Mouse (Mus musculus): ENCODE measurements at regions not wholly inside any gene's neighbourhood (a gene's known extent, or its start where the extent isn't known, plus 50 kb on each side); places are given as distances from the start of the nearest gene placed in this dataset.

DNA sequence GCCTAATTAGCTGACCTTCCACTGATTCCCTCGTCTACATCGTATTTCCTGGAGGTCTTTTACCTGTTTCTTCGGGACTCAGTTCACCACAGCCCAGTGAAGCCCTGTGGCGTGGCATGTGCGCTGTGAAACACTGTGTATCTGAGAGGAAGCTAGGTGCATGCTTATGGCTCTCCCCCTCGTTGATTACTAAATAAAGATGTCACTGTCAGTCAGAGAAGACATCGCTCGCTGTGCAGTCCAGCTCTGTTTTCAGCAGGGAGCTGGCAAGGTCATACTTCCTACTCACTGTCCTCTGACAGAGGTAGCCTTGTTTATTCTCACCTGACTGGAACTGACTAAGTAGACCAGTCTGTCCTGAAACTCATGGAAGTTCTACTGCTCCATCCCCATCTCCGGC is 68.7 kb upstream of the Adrb1 start:
- 60% methylated on average over 9 of the region's 9 CpGs for WGBS
- Histone ChIP-seq H3K4me3 (ENCODE audit: insufficient read depth, low read depth, low read length) (no peak overlapping the region), H3K4me1 (ENCODE audit: control insufficient read depth, insufficient read depth, low read length) (peaks cover 8% of the 10 kb centered on the region; the same call in 1 of the 2 replicates), H3K36me3 (ENCODE audit: control insufficient read depth, insufficient read depth, low read length) (no peaks in the 10 kb centered on the region), H3K27me3 (replicated peaks; ENCODE audit: control insufficient read depth, insufficient read depth, low read length) (no peaks in the 10 kb centered on the region), H3K27ac (ENCODE audit: insufficient read depth, low read depth, low read length) (no peak overlapping the region)
- no peak for TF ChIP-seq POLR2A (IDR thresholded peaks at IDR 0.05; ENCODE audit: low read depth, low read length)
- DNase-seq: no peak

DNA sequence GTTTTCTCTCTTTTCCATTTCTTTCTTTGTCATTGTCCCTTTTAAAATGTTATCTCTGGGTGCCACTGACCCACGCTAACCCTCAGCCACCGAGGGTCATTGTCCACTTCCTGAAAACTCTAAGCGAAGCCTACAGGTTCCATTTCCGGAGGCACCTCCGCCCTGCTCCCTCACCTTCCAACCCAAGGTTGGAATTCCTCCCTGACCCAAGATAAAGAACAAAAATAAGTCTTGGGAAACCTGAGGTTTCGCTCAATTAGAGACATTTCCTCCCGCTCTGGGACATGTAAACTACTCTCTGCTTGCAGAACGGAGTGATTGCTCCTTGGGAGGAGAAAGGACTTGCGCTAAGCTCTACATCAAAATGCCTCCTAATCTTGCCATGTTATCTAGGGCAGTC is 66.7 kb upstream of the Adrb1 start:
- 72% methylated on average over 9 of the region's 9 CpGs for WGBS
- Histone ChIP-seq H3K36me3 (ENCODE audit: control insufficient read depth, insufficient read depth, low read length) (no peaks in the 10 kb centered on the region), H3K4me1 (ENCODE audit: control insufficient read depth, insufficient read depth, low read length) (peaks cover 8% of the 10 kb centered on the region; the same call in 1 of the 2 replicates), H3K4me3 (ENCODE audit: insufficient read depth, low read depth, low read length) (no peak overlapping the region), H3K27ac (ENCODE audit: insufficient read depth, low read depth, low read length) (no peak overlapping the region), H3K27me3 (replicated peaks; ENCODE audit: control insufficient read depth, insufficient read depth, low read length) (no peaks in the 10 kb centered on the region)
- TF ChIP-seq CTCF (conservative IDR thresholded peaks at IDR 0.05; ENCODE audit: insufficient read depth, insufficient read length, low read depth, low read length) (no peak), POLR2A (IDR thresholded peaks at IDR 0.05; ENCODE audit: low read depth, low read length) (no peak)
- no peak for DNase-seq

DNA sequence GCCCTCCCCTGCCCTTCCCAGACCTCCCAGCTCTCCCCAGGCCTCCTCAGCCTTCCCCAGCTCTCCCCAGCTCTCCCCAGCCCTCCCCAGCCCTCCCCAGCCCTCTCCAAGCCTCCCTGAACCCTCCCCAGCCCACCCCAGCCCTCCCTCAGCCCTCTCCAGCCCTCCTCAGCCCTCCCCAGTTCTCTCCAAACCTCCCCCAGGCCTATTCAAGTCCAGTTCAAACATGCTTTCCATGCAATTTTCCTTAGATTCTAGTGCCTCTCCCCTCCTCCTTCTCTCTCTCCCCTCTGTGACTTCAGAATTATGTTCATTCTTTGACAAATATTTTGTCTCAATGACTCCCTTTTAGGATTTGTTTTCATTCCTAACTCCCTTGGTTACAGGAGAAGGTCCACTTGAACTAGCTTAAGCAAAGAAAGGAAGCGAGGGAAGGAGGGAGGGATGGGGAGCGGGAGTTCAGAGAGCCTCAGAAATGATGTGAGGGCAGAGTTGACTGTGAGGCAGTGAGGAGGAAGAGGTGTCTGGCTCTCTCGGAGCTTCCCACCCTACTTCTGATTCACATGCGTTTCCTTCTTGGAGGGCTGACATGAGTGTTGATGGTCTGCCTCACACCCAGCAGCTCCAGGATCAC is 61.3 kb upstream of the Adrb1 start:
- 51% methylated on average over 4 of the region's 4 CpGs for WGBS
- no peak for TF ChIP-seq POLR2A (IDR thresholded peaks at IDR 0.05; ENCODE audit: low read depth, low read length)
- no peak for TF ChIP-seq CTCF (conservative IDR thresholded peaks at IDR 0.05; ENCODE audit: insufficient read depth, insufficient read length, low read depth, low read length)
- H3K4me3 ChIP-seq (ENCODE audit: insufficient read depth, low read depth, low read length): no peak overlapping the region
- no peak for DNase-seq
- H3K27ac ChIP-seq (ENCODE audit: insufficient read depth, low read depth, low read length): no peak overlapping the region
- no peaks in the 10 kb centered on the region for H3K36me3 ChIP-seq (ENCODE audit: control insufficient read depth, insufficient read depth, low read length)
- no peaks in the 10 kb centered on the region for H3K4me1 ChIP-seq (ENCODE audit: control insufficient read depth, insufficient read depth, low read length)
- H3K27me3 ChIP-seq (replicated peaks; ENCODE audit: control insufficient read depth, insufficient read depth, low read length): no peaks in the 10 kb centered on the region

DNA sequence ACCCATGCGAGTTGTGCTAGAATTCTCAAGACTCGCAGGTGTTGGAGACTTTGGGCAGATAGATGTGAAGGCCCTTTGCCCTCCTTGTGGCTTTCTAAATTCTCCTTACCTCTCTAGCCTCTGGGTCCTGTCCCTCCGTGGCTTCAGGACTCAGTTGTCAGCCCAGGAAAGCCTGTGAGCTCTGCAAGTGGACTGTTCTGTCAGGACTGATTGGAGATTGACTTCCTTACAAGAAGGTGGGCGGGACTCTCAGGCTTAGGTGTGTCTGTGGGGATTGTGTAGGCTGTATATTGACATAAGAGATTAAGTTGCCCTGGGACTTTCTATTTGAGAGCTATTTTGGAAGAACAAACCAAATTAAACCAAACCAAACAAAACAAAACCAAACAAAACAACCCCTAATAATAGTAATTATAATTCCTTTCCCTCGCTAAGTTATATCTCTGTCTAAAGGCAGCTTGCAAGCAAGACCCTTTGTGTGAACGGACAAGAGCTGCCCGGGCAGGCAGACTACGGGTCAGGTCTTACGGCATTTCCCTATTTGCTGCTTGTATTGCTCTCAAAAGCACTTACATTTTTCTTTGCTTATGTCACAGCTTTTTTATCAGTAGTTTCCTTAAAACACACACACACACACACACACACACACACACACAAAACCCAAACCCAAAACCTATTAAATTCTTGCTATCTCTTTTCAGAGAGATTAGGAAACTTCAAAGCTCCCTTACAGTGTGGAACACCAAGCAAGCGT is 58.3 kb upstream of the Adrb1 start:
- peaks cover 2% of the 10 kb centered on the region; the same call in 1 of the 2 replicates for H3K4me1 ChIP-seq (ENCODE audit: control insufficient read depth, insufficient read depth, low read length)
- no peaks in the 10 kb centered on the region for H3K27me3 ChIP-seq (replicated peaks; ENCODE audit: control insufficient read depth, insufficient read depth, low read length)
- TF ChIP-seq CTCF (conservative IDR thresholded peaks at IDR 0.05; ENCODE audit: insufficient read depth, insufficient read length, low read depth, low read length) (no peak), POLR2A (IDR thresholded peaks at IDR 0.05; ENCODE audit: low read depth, low read length) (no peak)
- 91% methylated on average over 10 of the region's 10 CpGs for WGBS
- no peak overlapping the region for H3K27ac ChIP-seq (ENCODE audit: insufficient read depth, low read depth, low read length)
- H3K36me3 ChIP-seq (ENCODE audit: control insufficient read depth, insufficient read depth, low read length): no peaks in the 10 kb centered on the region
- no peak overlapping the region for H3K4me3 ChIP-seq (ENCODE audit: insufficient read depth, low read depth, low read length)
- DNase-seq: no peak

DNA sequence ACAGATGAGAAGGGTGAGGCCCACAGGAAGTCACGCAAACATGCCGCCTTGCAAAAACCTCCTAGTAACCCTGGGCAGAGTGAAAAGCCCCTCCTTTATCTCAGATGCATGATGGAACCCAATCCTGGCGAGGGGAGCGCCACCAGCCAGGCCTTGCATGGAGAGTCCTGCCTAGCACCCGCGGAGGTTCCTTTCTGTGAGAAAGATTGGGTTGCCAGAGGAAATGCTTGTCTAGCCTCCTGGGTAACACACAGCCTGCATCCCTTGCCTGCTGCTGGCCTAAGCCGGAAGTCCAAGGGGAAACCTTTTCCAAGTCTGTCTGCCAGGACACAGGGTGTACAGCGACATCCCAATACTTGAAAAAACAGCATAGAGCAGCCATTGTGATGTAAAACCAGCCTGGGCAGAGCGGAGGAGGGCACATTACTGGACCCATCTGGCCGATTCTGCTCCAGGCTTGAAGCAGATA is 57.7 kb upstream of the Adrb1 start:
- Histone ChIP-seq H3K27ac (ENCODE audit: insufficient read depth, low read depth, low read length) (no peak overlapping the region), H3K27me3 (replicated peaks; ENCODE audit: control insufficient read depth, insufficient read depth, low read length) (no peaks in the 10 kb centered on the region), H3K36me3 (ENCODE audit: control insufficient read depth, insufficient read depth, low read length) (no peaks in the 10 kb centered on the region), H3K4me1 (ENCODE audit: control insufficient read depth, insufficient read depth, low read length) (peaks cover 5% of the 10 kb centered on the region; the same call in 1 of the 2 replicates), H3K4me3 (ENCODE audit: insufficient read depth, low read depth, low read length) (no peak overlapping the region)
- whole genome bisulfite sequencing: 72% methylated on average over 10 of the region's 10 CpGs
- TF ChIP-seq POLR2A (IDR thresholded peaks at IDR 0.05; ENCODE audit: low read depth, low read length) (no peak), CTCF (conservative IDR thresholded peaks at IDR 0.05; ENCODE audit: insufficient read depth, insufficient read length, low read depth, low read length) (no peak)
- no peak for DNase-seq

DNA sequence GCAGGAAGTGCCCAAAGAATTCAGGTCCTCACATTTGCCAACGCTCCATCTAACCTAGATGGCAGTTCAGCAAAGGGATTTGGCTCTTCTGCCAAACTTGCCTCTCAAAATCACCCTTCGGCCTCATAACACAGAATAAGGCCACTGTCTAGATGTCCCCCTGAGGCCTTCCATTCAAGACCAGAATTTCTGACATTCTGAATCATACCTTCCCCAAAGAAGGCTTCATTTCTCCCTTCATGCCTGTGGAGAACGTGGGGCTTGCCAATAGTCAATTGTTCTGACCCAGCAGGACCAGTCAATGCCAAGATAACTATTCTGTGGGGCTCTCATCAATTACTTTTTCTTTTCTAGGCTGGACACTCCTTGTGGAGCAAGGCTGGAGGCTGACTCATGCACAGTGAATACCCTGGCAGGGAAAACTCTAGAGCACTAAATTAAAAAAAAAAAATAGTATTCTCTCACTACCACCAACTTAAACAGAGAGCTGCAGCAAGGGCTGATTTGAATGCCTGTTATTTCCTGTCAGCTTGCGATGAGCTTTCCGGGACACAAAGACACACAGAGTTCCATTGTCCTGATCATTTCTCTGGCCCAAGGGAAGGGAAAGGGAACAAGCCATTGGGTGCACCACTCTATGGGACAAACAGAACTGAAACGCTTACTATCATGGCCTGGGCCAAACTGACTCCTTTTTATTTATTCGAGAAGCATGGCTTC is 56.9 kb upstream of the Adrb1 start:
- Histone ChIP-seq H3K27me3 (replicated peaks; ENCODE audit: control insufficient read depth, insufficient read depth, low read length) (no peaks in the 10 kb centered on the region), H3K27ac (ENCODE audit: insufficient read depth, low read depth, low read length) (no peak overlapping the region), H3K36me3 (ENCODE audit: control insufficient read depth, insufficient read depth, low read length) (no peaks in the 10 kb centered on the region), H3K4me1 (ENCODE audit: control insufficient read depth, insufficient read depth, low read length) (peaks cover 5% of the 10 kb centered on the region; the same call in 1 of the 2 replicates), H3K4me3 (ENCODE audit: insufficient read depth, low read depth, low read length) (no peak overlapping the region)
- TF ChIP-seq CTCF (conservative IDR thresholded peaks at IDR 0.05; ENCODE audit: insufficient read depth, insufficient read length, low read depth, low read length) (no peak), POLR2A (IDR thresholded peaks at IDR 0.05; ENCODE audit: low read depth, low read length) (no peak)
- no peak for DNase-seq
- WGBS: 86% methylated on average over 7 of the region's 7 CpGs

DNA sequence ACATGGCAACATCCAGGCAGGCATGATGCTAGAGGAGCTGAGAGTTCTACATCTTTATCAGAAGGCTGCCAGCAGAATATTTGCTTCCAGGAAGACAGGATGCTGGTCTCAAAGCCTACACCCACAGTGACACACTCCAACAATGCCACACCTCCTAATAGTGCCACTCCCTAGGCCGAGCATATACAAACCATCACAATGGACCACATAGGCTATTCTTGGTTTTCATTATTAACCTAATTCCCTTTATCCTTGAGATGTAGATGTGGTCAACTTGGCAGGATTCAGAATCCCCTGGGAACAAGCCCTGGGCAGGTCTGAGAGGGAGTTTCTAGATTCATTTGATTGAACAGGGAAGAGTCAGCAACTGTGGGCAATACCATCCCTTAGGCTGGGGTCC is 56.0 kb upstream of the Adrb1 start:
- WGBS: 97% methylated on average over 1 of the region's 1 CpGs
- Histone ChIP-seq H3K36me3 (ENCODE audit: control insufficient read depth, insufficient read depth, low read length) (no peaks in the 10 kb centered on the region), H3K27me3 (replicated peaks; ENCODE audit: control insufficient read depth, insufficient read depth, low read length) (no peaks in the 10 kb centered on the region), H3K4me1 (ENCODE audit: control insufficient read depth, insufficient read depth, low read length) (peaks cover 5% of the 10 kb centered on the region; the same call in 1 of the 2 replicates), H3K4me3 (ENCODE audit: insufficient read depth, low read depth, low read length) (no peak overlapping the region), H3K27ac (ENCODE audit: insufficient read depth, low read depth, low read length) (no peak overlapping the region)
- no peak for TF ChIP-seq CTCF (conservative IDR thresholded peaks at IDR 0.05; ENCODE audit: insufficient read depth, insufficient read length, low read depth, low read length)
- no peak for TF ChIP-seq POLR2A (IDR thresholded peaks at IDR 0.05; ENCODE audit: low read depth, low read length)
- DNase-seq: no peak

Data from kidney, adult 2 months (tissue).